Mouse (Mus musculus) spleen, postnatal 14 days (tissue): Measurements from ENCODE around the gene Tob1.
A peak's percentile ranks its signal among the peaks of the same experiment; 100 is the strongest.

ENCODE experiments used
- DNase-seq, 2 experiments: peaks; one replicate each; pipeline ENCODE4 v3.0.0; 2021 to 2022; ENCODE audit warnings: low spot score in 2 of 2

Tob1 gene

DNA sequence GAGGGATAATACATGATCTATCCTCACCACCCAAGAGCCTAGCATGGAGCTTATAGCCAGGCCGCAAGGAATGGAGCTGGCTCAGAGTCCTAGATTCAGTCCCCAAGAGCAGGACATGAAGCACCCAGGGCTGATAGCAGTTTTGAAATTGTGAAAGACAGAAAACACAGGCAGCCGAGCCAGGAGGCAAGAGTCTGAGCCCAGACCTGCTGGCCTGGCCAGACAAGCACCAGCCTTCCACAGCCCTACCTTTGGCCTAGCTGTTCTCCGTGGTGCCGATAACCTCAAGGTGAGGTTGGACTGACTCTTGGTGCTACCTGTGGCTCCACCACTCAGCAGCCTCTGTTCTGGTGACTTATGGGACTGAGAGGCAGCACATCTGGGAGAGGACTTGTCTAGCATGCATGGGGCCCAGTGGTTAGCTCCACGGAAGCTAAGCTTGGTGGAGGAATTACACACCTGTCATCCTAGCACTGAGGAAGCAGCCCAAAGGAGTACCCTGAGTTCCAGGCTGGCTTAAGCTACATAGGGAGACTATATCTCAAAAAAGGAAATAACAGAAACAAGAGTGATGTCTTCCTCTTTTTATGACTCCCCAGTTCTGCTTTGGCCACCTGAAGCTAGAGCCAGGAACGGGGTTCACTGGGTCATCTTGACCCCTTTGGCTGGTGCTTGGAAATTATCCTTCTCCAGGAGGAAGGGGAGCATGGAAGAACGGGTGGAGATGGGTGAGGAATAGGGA is 12.7 kb upstream of the Tob1 start:
- no peak for DNase-seq

DNA sequence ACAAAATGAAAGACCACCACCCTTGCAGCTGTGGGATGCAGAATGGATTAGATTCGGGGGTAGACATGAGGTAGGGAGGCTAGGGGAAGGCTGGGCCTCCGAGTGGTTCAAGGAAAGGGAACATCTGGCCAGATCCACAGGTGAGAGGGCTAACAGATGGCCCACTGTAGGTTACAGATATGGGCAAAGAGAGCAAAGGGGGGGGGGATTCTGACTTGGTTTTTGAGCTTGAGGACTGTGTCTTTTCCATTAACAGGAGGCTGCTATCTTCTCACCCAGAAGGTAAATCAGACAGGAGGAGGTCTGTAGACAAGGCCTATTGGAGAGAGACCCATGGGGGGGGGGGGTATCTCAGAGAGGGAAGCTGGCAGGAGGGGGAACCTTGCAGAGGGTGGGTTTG is 11.5 kb upstream of the Tob1 start:
- no peak for DNase-seq

DNA sequence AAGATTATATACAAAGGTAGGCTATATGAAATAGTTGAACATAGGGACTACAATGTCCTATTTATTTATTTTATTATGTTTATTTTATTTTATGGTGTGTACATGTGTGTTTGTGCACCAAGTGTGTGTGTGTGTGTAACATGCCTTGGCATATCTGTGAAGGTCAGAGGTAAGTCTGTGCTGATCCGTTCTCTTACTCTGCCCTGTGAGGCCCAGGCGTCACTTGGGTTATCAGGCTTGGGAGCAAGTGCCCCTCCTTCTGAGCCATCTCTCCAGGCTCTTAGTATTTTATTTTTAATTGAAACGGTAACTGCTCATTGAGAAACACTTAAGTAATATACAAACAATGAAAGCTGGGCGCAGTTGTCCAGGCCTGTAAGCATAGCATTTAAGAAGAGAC is 10.8 kb upstream of the Tob1 start:
- DNase-seq = no peak

DNA sequence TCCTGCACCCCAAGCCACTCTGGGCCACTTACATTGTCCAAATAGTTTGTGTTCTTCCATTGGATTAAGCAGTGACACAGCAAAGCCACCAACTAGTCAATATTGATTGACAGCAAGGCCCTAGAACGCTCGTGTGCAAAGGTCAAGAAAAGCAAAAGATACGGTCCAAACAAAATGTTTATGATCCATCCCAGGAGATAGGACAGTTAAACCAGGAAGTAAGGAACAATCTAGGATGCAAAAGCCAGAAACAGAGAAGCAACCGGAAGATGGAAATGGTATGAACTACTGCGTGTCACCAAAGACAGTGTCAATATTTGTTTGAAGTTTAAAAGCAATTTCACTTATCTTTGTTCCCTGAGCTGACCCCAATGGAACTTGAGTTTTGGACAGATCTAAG is 9.1 kb upstream of the Tob1 start:
- DNase-seq = no peak

DNA sequence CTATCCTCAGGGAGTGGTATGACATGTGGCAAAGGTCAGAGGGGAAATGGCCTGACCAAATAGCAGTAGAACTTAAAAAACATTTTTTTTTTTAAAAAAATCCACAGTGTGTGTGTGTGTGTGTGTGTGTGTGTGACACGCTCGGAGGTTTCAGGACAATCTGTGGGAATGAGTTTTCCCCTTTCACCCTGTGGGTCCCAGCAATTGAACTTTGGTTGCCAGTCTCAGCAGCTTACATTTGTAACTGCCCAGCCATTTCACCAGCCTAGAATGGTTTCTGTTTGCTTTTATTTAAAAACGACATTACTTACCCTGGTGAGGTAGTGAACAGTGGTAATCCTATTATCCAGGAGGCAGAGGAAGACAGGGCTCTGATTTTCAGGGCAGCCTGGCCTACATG is 8.2 kb upstream of the Tob1 start:
- no peak for DNase-seq

DNA sequence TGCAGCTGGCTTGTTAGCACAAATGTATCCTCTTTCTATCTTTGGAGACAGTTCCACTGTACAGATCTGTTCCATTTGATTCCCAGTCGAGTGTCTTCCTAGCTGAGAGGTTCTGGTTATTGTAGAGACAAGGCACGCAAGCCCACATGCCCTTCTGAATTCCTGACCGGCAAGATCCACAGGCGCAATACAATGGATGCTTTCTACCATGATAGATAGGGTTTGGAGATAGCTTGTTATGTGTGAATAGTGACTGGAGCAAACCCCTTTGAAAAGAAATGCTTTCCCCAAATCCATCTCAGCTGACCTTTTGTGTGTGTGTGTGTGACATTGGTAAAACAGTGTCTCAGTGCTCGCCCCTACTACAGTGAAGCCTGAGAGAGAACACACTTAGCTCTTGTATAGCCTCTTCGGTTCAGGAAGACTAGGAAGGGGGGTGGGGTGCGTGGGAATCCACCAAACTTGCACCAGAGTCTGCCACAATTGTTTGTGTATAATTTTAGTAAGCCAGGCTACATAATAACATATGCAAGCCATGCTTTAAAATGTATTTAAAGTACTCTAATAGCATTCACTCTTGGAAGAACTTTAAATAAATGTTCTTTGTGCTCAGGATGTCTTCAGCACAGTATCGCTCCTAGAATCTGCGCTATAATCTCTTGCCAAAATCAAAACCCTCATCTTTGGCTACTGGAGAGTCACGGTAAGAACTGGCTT is 4.7 kb upstream of the Tob1 start:
- DNase-seq = no peak

DNA sequence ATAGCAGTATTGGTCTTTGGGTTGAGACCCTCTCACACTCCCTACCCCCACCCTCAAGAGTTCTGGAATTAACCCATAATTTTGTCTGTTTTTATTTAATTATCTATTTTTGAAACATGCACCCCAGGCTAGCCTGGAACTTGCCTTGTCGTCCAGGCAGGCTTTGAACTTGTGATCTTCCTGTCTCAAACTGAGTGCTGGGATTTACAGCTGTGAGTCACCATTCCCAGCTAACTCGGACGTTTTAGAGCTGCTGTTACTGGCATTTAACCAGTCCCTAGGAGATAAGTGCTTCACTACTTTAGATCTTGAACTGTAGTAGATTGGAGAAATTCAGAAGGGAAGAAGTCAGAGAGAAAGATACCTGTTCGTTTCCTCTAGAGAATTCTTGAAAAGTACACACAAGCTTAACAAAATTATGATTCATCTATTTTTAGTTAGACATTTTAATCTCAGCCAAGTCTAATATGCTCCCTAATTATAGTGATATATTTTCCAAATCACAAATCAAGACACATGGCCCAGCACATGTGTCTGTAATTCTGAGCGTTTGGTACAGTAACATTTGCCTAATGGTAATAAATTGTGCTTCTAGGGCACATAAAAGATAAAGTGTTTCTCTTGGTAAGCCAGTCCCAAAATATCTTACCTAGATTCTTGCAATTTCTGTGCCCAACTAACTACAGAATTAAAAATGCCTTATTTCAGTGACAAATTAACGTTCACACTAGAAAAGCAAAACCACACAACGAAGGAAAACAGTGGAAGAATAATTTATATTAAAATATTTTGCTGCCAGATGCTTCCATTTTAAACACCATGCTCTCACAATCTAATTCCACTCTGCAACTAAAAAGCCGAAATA is 2.2 kb upstream of the Tob1 start:
- no peak for DNase-seq

DNA sequence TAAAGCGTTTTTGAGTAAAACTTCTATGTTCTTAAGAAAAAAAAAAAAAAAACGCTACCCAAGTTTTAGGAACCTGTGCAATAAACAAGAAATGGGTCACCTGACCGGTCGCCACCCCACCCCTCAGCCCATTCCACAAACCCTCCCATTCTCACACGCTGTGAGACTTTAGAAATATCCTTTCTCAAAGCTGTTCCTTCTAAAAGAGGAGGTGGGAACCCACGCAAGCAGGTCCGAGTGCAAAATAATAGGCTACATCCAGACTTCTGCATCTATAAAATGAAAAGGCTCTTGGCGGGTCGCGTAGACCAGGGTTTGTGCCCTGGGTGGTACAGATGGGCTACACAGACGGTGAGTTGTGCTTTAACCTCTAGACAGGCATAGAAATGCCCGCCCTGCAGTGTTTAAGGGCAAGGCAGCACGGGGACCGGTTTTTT is 1.5 kb upstream of the Tob1 start:
- no peak for DNase-seq

DNA sequence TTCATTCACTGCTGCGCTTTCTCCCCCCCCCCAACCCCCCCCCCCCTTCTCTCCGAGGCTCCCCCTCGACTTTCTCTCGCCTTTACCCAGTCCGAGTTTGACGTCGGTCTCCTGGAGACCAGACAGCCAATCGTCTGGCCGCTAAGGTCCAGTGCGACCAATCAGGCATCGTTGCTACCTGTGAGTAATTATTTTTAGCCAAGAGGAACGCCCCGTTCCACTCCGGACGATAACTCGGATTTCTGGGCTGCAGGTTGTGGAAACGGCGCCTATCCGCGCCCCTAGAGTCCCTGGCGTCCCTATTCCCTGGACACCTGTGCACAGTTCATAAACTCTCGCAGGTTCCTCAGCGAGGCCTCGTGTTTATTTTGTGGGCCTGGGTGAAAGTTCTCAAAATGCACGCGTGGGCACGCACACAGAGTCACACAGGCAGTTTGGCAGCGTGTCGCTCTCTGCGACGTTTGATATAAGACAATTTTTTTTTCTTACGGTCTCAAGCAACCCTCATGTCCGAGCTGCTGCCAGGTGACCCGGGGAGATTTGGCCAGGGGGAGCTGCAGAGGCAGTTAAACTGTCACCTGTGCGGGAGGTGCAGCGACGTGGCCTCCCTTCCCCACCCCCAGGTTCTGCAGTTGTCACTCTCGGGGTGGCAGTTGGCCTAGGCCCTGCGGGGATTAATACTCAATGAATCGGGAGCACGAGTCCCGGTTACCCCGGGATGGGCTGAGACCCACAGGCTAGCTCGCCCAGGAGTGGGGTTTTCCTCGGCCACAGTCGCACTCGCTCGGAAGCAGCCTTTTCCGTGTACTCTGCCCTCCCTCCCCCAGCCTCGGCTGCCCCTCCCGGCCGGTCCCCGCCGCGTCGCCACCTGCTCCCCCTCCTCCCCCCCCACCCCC is 815 bp upstream of the Tob1 start:
- DNase-seq = peak; percentile 79 to 82

DNA sequence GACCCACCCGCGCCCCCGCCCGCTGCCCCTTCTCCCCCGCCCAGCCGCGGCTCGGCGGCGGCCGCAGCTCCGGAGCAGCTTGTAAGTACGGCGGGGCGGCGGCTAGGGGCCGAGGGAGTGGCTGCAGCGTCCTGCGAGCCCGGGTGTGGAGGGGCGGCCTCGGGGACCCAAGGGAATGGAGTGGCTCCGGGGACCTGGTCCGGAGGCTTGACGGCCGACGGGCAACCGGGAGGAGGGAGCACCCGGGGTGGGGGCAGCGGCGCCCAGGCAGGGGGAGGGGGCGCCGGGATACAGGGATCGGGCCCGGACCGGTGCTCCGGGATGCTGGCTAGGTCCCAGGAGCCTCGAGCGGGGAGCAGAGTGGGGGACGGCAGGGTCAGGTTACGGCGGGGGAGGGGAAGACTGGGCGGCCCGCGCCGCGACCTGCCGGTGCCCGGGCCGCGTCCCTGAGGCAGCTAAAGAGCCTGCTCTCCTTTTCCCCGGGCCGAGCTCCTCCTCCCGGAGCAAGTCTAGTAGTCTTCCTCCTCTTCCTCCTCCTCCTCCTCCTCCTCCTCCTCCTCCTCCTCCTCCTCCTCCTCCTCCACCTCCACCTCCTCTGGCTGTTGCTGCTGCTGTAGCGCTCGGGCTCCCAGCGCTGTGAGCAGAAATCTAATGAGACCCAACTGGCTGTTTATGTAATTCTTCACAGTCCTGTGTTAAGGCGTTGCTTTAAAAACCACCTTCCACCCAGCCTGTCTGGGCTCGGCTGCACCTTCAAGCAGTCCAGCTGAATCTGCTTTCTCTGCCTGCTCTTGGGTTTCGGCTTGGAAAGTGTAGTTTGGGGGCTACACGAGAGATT is 616 bp downstream of the Tob1 start:
- DNase-seq = peak; percentile 48 to 55

DNA sequence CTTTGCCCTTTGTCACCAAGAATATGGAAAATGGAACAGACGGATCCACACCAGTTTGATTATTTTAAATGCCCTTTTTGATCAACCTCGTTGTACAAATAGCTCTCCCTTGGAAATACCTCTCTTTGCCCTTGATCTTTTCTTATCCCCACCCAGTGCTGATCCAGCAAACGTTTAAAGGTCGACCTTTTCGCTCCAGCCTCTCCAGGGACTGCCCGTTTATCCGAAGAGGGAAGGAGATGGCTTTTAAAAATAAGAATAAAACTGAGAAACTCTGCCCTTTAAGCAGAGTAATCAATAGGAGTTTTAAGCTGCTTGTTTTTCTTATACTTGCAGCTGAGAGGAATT is 1.2 kb downstream of the Tob1 start:
- no peak for DNase-seq

DNA sequence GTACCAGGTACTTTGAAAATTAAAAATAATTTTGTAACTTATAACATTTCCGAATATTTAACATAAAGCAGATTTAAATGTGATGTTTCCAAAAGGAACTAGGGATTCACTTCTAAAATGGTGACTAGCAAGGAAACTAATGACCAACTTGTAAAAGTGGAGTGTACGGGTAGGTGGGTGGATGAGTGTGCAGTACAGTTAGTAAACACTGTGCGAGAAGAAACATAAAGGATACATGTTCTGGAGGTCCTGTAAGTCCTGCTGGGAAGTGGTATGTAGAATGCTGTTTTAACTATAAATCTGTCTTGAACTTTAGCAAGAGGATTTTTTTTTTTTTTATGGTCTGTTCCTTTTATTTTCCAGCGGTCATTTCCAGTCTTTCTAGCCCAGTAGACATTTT is 1.7 kb downstream of the Tob1 start:
- DNase-seq = no peak

DNA sequence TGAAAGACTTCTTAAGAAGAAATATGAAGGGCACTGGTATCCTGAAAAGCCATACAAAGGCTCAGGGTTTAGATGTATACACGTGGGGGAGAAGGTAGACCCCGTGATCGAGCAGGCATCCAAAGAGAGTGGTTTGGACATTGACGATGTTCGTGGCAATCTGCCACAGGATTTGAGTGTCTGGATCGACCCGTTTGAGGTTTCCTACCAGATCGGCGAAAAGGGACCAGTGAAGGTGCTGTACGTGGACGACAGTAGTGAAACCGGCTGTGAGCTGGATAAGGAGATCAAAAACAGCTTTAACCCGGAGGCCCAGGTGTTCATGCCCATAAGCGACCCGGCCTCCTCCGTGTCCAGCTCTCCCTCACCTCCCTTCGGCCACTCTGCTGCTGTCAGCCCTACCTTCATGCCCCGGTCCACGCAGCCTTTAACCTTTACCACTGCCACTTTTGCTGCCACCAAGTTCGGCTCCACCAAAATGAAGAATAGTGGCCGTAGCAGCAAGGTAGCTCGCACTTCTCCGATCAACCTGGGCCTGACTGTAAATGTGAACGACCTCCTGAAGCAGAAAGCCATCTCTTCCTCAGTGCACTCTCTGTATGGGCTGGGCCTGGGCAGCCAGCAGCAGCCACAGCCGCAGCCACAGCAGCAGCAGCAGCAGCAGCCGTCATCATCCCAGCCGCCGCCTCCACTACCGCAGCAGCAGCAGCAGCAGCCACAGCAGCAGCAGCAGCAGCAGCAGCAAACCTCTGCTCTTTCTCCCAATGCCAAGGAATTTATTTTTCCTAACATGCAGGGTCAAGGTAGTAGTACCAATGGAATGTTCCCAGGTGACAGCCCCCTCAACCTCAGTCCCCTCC is 2.7 kb downstream of the Tob1 start:
- no peak for DNase-seq

DNA sequence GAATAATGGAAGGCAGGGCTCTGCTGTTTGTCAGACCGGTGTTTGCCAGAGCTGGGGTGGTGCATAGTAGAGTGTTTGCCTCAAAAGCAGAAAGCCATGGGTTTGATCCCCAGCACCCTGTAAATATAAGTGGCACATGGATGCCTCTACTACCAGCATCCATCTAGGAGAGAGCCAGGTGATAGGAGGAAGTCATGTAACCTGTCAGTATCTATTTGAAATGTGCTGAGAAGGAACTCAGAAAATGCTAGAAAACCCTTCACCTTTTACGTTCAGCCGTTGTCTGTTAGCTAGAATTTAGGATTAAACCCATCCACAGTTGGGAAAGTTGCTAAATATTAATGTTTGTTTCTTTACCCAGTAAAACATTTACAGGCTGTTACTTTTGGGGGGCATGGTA is 4.3 kb downstream of the Tob1 start:
- DNase-seq = no peak

DNA sequence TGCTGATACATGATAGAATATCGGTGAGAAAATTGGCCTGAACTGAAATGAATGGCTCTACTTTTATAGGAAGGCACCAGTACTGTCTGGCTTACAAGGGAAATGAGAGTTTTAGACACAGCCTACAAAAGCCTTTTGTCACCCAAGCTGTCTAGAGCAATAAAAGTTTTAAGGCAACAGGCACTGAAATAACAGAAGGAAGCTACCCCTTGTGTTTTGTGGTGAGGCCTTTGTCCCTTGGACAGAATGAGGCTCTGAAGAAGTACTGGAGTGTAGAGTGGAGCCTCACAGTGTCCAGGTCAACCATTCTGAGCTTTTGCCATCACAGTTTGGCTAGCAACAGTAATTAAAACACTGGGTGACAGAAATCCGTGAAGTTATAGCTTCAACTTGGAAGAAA is 5.0 kb downstream of the Tob1 start:
- DNase-seq = no peak

DNA sequence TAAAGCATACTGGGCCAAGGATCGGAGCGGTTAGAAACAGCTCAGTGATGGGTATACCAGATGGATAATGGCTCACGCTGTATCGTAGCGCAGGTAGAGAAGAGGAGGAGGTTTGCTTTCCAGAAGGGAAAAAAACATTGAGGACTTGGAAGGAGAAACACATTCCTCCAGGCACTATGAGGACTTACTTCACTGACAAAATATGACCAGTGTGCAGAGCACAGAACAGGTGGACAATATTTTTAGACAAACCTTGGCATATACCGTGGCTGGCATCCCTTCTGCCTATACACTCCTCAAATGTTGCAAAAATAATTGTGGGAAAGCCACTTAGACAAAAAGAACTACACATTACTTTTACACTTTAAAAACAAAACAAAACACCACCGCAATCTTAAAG is 10.0 kb downstream of the Tob1 start:
- DNase-seq = no peak

DNA sequence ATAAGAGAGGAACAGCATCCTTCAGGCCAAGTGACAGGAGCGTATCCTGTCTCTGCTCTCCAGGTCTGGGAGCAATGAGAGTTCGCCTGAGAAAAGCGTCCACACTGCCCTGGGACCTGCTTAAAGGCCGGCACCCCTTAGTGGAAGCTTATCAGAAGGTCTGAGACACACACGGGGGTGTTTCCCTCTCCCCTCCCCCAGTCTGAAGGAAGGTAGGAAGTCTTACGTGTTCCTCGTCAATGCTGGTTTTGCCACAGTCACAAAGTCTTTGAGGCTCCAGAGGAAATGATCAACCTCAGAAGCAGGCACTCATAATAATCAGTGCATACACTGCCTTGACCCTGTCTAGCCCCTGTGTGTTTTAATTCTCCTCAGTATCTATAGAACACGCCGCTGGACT is 12.3 kb downstream of the Tob1 start:
- no peak for DNase-seq

DNA sequence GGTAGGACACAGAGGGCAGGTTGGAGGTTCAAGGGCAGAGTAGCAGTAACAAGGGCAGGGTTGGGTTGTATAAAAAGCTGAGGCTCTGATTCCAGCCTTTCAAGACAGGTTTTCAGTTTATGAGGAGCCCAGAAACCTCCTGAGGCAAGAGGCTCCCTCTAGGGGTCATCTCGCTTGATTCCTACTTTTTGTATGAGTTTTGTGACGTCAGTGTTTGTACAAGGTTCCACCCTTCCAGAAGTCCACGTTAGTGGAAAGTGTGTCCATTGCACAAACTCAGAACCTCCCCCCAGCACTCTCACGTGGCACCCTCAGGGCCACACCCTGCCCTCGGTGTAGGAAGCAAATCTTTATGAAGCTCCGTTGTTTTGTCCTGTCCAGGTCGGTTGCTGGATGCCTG is 14.7 kb downstream of the Tob1 start:
- DNase-seq = no peak

DNA sequence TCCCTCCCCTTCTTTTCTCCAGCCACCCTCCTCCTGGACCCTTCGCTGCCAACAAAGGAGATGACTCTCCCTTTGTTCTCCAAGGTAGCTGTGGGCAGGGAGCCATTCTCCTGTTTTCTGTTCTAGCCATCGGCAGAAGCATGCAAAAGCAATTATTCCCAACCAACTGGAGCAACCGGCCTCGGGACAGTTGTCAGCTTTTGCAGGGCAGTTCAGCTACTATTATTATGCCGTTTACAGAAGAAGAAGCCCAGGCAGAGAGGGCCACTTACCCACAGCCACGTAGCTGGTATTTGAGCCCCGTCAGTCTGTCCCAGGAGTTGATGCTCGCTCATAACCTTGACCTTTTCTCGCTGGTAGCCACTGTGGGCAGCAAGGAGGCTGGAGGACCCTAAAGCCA is 17.2 kb downstream of the Tob1 start:
- DNase-seq = no peak
